Mouse (Mus musculus) cerebellum, postnatal 10 days (tissue): ENCODE results near the gene Serpina9.
A peak's percentile ranks its signal among the peaks of the same experiment; 100 is the strongest.

Source experiments
- DNase-seq, 2 experiments: peaks; one replicate each; pipeline ENCODE4 v3.0.0; 2021; ENCODE audit warnings: mixed read lengths in 2 of 2

The Serpina9 gene

DNA sequence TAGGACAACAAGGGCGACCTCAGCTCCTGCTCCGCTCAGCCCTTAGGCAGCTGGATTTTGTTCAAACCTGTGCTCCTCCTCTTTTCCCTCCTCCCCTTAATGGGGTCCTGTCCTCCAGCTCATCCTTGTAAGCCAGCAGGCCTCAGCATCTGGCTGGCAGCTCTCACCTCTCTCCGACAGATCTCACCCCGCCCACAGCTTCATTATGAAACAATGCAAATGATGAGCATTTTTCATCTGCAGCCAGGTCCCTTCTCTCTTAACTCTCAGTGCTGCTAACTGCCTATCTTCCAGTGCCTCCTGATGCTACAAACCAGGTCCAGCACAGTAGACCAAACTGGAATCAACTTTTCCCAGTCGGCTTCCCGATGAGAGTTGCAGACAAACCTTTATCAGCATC is at the start of gene Serpina9:
Gene Serpina9, minus strand, starts transcription at position 136 of the 400 bp plus-strand sequence.
- DNase-seq: no peak

DNA sequence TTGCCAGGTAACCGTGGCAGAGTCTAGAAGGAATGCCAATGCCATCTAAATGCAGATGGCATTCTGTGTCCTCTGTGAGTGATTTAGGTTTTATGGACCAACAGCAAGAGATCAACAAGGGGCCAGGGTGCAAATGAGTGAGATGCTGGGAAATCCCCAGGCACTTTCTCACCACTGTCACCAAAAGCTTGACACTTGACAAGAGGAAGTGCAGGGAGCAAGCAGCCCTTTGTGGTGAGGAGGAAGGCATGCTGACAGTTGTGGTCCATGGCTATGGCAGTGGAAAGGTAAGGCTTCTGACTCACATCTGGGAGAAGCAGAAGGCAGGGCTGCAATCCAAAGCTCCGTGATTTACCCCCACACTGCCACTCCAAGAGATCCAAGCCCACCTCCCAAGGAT is 48.3 kb upstream of the Serpina9 start:
- no peak for DNase-seq

DNA sequence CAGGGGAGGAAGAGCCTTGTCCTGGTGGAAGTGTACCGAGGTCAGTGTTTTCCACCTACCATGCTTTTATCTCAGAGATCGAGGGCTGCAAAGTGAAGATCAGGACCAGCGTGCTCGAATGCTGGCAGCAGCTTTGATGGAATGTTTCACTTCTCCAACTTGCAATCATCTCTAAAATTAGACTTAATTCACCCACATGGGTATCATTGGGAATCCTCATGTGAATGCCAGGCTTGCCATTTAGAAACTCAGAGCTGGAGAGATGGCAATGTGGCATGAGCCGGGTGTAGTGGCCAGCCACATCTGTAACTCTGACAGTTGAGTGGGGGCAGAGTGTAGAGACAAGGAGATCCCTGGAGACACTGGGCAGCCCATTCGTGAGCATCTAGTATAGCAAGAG is 46.6 kb upstream of the Serpina9 start:
- DNase-seq: no peak

DNA sequence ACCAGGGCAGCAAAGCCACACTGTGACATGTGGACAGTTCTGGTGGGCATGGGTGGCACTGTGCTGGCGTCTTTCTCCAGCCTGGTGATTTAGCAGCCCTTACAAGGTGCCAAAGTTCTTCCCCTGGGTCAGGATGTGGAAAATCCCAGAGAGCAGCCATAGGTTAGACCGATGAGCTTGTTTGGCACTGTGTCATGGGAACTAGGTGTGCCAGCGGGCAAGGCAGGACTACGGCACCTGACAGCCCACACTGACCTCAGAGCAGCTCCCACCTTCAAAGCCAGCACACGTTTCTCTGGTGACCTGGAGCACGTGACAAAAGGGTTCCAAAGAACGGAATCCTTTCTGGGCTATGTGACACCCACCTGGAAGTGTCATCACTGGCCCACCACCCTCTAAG is 44.0 kb upstream of the Serpina9 start:
- DNase-seq: peak; percentile 16 to 21

DNA sequence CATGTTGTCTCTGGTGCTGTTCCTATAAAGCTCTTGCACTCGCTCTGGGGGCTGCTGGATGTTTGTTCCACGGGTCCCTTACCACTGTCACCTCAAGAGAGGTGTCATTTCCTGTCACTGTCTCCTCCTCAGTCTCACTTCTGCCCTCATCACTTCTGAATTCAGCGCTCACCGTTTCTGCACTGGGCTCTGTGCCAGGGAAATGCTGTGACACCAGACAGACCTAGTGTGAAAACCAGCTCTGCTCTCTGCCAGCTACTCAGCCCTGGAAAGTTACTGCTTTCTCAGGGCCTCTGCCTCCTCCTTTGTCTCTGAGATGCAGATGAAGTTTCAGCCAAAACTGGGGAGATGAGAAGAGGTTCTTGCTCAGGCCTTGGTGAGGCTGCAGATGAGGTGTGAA is 43.5 kb upstream of the Serpina9 start:
- peak; percentile 72 to 82 for DNase-seq

DNA sequence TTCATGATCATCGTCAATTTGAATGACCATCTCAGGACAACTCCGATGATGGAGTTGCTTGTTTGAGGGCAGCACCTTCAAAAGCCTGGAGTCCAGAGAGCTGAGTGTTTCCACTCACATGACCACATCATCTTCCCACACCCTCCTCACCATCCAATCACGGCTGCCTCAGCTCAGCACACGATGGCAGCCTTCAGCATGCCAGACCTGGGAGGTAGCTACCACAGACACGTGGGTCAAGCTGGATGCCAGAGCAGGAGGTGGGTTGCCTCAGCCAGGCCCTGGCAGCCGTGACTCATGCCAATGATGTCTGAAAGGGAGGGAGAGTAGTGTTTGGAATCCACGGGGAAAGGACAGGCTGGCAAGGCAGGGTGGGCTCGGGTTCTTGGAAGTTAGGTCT is 42.2 kb upstream of the Serpina9 start:
- DNase-seq: peak; percentile 44 to 52

DNA sequence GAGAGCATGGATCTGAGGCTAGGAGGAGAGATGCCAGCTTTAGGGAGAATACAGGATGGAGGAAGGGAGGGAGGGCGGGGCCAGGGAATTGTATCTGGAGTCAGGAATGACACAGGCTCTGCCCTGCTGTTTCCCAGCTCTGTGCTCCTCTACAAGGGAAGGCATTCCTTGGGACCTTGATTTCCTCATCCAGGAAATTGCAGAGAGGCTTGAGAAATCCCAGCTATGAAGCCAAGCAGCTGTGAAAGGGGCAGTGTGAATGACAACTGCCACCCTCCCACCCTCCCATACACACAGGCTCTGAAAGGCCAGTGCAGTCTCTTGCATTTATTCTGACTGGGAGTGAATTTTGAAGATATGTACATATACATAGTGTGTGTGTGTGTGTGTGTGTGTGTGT is 40.4 kb upstream of the Serpina9 start:
- no peak for DNase-seq

DNA sequence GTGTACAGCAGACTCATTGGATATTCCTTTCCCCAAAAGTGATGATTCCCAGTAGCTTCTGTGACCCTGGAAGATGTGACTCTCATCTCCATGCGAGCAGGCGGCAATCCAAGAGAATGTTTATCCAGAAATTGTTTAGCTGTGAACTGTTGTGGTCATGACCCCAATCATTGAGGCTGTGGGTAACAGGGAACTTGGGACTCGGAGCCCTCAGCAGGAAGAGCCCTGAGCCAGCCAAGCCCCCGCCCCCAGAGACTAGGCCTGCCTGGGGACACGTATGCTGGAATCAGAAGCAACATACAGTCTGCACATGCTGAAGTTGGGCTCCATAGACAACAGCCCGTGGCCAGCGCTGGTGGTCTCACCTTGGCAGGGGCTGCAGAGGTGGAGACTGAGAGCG is 32.2 kb upstream of the Serpina9 start:
- DNase-seq: no peak

DNA sequence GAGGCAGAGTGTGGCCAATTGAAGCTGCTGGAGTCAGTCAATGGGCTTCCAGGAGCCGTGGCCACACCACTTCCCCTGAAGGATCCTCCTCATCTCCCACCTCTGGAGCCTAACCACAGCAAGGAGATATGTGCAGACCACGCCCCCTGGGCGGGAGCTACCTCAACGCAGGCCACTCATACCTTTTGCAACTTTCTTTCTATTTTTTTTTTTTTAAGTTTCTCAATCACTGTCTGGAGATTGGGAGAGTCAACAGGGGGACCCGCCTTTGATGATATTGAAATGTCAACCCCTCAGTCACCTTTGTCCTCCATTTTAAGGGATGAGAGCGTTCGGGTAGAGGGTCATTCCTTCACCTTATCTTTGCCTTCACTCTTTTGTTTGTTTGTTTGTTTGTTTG is 30.8 kb upstream of the Serpina9 start, which contains the start of gene Serpina12:
Gene Serpina12, minus strand, starts transcription at position 101 of the 400 bp plus-strand sequence.
- no peak for DNase-seq

DNA sequence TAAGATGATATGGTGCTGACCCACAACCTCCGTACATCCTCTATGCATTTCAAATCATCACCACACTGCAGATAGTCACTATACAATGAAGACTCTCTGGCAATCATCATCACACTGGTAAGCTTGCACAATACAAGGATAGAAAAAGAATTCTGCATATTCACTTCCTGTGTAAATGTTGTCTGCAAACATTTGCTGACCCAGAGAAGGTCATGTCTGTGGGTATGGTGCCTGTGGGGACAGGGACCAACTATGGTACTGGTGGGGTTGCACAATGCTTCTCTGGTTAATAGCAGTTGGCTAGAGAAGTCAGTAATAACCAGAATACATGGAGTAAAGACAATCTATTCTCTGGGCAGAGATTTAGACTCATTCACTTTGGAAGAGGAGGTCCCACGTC is 29.2 kb upstream of the Serpina9 start:
- no peak for DNase-seq

DNA sequence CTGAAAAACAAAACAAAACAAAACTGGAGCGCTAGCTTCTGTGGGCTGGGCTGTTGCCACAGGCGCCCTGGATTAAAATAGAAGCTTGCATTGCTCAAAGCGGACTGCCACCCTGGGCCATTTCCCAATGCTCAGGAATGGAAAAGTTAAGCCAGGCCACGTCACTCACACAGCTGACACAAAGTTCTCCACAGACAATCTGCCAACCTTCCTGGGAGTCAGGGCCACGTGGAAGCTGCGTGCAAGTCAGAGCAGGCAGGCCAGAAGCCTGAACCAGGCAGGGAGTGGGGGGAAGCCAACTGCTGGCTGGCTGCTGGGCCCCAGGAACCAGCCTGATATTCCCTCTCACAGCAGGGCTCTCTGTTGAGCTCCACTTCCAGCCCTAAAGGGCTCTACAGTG is 27.8 kb upstream of the Serpina9 start:
- peak; percentile 14 to 21 for DNase-seq

DNA sequence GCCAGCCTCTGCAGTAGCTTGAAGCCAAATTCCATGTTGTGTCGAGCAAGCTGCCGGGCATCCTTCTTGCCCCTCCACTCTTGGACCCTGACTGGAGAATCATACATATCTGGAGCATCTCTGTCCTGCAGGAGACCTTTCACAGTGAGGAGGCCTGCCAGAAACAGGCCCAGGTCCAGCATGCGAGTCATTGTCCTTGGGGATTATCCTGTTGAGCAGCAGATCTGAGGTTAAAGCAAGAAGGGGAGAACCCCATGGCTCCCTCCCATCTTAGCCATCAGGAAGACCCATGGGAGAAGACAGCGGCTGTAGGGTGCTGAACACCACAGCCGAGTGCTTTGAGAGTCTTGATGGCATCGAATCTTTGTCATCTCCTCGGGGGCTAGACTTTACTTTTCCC is 24.6 kb upstream of the Serpina9 start:
- no peak for DNase-seq

DNA sequence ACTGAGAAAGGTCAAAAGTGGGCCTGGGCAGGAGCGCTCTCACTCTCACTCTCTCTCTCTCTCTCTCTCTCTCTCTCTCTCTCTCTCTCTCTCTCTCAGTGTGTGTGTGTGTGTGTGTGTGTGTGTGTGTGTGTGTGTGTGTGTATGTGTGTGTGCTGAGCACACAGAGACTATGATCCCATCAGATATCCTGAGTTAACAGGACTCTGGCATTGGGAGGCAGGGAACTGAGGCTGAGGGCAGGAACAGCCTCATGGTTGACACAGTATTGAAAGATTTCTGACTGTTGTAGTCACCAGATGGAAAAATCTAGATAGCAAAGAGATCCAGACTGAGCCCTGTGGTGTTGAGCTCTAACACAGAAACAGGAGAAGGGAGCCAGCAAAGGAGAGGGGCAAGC is 20.2 kb upstream of the Serpina9 start:
- DNase-seq: no peak

DNA sequence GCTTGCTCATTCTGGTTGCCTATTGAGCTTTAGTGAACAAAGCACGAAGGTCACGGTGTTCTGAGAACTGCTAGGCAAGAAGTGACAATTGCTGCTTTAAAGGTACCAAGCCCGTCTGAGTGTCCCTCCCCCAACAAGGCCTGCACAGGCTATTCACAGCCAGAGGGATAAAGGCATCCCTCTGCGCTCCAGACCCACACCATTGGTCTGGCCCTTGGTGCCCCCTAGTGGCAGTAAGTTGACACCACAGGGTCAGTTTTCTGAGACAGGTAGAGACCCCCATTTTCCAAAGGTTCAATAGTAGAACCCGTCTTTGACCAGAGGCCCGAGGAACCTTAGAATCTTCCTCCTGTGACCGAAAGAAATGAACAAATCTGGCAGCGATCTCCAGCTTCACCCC is 16.4 kb upstream of the Serpina9 start:
- DNase-seq: peak; percentile 34 to 49

DNA sequence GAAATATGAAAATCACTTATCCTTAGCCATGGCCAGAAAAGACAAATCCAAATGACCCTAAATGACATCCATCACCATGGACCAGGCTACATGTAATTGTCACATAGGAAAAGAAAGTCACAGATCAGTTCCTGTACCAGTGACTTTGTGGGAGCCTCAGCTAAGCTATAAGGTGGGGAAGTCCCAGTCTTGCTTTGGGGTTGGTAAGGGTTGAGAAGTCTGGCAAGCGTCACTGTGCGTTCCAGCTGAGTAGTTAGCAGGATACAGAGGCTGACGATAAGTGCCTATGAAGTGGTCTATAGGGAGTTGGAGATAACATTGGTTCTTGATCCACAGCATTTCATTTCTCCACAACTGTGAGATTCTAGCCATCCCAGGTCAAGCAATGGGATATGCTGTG is 1.7 kb upstream of the Serpina9 start:
- no peak for DNase-seq

DNA sequence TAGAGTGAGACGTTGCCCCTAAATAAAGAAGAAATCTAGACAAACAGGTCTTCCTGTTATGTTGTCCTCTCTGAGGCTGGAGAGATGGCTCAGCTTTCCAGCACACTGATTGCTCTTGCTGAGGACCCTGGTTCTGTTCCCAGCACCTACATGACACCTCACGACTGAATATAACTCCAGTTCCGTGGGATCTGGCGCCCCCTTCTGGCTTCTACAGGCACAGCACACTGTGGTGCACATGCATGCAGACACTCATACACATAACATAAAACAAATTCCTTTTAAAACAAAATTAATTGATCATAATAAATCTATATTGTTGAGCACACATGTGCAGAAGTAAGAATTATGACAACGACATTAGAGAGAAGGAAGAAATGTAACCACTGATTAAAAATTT is 8.9 kb downstream of the Serpina9 start:
- no peak for DNase-seq

DNA sequence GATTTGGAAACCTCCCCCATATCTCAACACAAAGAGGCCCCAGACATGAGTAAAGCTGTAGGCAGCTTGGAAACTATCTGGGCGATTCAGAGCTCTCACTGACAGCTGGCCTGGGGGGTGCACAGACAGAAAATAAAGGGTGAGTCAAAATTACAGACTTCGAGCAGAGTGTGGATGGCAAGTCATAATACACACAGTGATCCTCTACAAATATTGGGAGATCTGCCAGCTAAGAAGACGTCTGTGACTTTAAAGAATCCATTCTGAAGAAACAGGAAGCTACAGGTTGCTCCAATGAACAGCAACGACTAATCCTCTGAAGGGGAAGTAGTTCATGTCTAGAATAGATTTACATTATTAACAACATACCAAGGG is 10.3 kb downstream of the Serpina9 start:
- DNase-seq: no peak

DNA sequence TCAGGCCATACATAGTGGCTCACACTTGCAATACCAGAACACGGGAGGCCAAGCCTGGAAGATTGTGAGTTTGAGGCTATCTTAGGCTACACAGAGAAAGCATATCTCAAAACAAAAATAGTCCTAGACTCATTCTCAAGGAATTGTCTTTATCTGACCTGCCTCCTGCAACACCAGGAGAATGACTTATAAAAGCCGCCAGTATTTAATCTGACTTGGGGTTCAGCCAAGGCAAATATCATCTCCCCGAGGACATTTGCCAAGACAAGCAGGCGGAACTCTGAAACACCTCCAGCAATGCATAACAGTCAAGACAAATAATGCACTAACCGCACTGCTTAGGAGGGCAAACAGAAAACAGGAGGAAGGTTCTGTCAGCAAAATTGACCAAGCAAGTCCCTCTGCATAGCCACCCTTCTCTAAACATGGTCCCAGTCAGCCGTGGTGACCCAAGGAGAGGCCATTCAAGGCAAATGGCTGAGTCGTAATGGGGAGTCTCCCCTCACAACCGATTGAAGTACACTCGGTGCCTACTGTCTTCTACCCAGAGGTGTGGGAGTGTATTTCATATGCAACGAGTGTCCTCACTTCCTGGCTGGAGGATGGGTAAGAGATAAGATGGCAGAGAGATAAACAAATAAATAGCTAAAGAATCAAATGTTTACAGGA is 10.9 kb downstream of the Serpina9 start:
- DNase-seq: peak in 1 of 2 experiments; percentile 21

DNA sequence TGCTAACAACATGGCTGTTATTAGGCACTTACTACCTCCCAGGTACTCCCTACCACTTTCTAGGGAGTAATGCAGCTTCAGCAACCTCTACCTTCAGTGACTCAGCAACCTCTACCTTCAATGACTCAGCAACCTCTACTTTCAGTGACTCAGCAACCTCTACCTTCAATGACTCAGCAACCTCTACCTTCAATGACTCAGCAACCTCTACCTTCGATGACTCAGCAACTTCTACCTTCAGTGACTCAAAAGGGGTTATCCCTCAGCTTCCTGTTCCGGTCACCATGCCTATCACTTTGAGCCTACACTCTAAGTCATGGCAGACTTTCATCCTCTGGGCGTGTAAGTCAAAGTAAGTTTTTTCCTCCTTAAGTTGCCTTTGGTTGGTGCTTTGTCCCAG is 13.0 kb downstream of the Serpina9 start:
- DNase-seq: no peak

DNA sequence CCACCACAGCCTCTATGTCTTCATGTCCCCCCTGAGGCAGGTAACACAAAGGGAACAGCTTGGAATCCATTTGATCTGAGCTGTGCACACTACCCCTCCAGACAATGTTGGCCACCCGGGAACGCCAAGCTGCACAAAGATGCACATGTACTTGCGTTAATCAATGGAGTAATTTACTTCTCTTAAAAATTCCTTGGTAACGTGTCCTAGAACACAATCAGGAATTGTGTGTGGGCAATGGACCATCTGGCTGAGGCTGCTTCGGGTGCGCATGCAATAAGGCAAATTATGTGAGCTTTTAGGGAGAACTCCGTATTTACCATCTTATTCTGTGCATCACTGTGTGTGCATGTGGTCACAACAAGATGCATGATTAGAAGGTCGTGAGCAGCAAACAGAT is 13.9 kb downstream of the Serpina9 start:
- no peak for DNase-seq

DNA sequence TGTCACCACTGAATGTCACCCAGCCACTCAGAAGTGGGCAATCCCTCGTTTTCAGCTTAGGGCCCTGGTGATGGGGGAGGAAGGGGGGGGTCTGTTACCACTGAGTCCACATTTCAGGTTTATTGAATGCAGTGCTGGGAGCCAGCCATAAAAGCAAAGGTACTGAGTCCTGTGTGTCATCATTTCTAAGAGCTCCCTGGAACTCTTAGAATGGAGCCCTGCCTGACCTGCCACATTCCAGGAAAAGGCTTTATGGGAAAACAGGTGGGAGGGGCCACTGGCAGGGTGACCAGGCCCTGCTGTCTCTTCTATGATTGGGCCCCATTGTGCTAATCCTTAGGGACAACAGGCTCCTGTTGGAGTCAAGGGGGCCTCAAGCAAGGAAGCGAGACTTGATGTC is 17.0 kb downstream of the Serpina9 start:
- no peak for DNase-seq

DNA sequence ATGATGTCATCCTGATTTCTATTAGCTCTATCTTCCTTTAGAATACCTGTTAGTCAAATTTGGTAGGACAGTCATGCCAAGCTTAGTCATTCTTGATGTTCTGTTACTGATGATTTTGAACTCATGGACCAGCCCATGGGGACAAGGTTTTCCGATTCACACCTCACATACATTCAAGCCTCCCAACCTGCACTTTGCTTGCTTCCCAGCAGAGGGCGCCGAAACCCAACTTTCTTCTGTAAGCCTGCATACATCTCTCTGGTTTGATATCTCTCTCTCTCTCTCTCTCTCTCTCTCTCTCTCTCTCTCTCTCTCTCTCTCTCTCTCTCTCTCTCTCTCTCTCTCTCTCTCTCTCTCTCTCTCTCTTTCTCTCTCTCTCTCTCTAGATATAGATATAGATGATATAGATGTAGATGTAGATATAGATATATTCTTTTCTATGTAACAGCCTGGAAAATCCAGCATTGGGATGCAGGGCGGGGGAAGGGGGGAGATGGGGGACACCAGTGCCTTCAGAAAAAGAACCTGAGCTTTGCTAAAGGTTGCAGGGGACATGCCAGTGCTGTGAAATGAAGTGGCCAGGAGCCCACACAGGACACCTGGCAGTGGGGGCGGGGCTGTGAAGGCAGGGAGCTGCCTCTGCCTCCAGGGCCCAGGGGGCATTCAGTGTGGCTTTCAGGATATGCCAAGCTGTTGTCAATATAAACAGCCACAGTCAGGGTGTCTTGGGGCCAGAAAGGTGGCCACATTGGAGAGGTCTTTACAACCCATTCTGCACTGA is 18.1 kb downstream of the Serpina9 start:
- DNase-seq: peak; percentile 82 to 85

DNA sequence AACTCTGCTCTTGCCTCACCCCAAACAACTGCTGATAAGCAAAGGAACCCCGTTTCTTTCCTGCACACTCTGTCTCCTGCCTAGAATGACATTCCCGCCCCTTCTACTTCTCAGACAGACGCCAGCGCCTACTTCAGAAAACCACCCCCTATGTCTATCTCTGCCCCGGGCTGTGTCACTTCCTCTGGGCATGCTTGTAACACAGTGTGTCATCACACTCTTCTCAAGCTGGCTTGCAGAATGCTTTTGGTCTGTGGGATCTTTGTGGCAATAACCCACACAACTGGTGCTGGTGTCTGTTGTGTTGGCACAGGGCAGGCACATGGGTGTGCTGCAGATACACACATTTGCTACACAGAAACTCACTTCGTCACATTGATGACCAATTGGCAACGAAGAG is 20.6 kb downstream of the Serpina9 start:
- no peak for DNase-seq

DNA sequence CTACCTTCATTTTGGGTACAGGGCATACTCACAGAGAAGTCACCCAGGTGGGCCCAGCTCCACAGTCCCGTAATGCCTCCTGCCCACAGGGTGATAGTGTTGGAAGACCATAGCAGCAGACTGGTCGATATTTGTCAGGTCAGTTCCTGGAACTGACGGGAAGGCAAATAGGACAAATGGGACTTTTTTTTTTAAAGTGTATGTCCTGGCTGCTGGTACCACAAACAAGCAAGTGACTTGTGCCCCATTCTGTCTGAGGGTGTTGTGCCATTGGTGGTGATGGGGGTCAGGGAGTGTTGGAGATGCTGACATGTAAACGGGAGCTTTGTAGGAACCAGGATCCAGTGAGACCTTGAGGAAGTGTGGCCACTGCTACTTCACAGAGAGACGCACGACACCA is 23.7 kb downstream of the Serpina9 start, which contains the start of gene Serpina11:
Gene Serpina11, minus strand, starts transcription at position 101 of the 400 bp plus-strand sequence.
- DNase-seq: no peak

DNA sequence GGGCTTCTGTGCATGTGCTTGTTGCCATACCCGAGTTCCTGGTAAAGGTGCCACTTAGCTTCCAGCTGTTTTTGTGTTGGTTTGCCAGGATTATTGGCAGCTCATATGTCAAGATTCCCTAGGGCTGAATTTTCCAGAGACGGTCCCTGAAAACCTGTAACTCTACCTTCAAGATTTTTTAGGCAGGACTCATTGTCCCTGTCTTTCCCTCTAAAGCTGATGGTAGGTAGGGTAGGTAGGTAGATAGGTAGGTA is 24.1 kb downstream of the Serpina9 start:
- DNase-seq: no peak
